Mouse (Mus musculus) heart, postnatal 0 days (tissue): ENCODE data around the gene Mpp2.

Experiments
- CTCF ChIP-seq: IDR thresholded peaks from 2 replicates; pipeline ENCODE4 v1.5.1; 2016; ENCODE audit warnings: antibody characterized with exemption, control low read depth, low read depth
- EP300 ChIP-seq: IDR thresholded peaks from 2 replicates; pipeline ENCODE4 v1.6.1; 2016; ENCODE audit warnings: antibody characterized with exemption, low read depth

DNA sequence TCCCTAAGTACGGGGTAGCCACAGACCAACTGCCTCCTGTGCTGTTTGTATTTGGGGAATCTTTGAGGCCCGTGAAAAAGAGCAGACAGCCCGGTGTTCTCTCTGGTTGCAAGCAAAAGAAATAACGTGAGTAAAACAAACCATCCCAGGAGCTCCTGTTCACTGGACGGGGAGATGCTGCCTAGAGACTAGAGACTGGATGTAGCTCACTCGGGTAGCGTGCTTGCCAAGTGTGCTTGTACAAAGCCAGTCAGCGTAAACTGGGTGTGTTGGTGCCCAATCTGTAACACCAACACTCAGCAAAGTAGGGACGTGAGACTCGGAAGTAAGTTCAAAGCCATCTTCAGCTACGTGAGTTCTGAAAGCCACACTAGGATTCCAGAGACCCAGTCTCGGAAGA lies 35.6 kb downstream of the Mpp2 start:
- TF ChIP-seq CTCF, result no peak
- TF ChIP-seq EP300, result no peak
